Mouse (Mus musculus) C2C12 (cell line): ENCODE measurements at regions not wholly inside any gene's neighbourhood (a gene's known extent, or its start where the extent isn't known, plus 50 kb on each side); places are given as distances from the start of the nearest gene placed in this dataset.

Experiments
- CEBPB ChIP-seq: IDR thresholded peaks from one replicate; pipeline ENCODE4 v1.6.1; 2011; ENCODE audit warnings: low read depth, mild to moderate bottlenecking, control low read depth, moderate library complexity
- CTCF ChIP-seq: IDR thresholded peaks from one replicate; pipeline ENCODE4 v1.5.1; 2011; ENCODE audit not compliant: control insufficient read depth, insufficient read depth, insufficient read length
- FOSL1 ChIP-seq: IDR thresholded peaks from one replicate; pipeline ENCODE4 v1.8.0; 2011; ENCODE audit warnings: mild to moderate bottlenecking, low read length; ENCODE audit not compliant: poor library complexity, insufficient read depth, severe bottlenecking
- MAX ChIP-seq: IDR thresholded peaks from one replicate; pipeline ENCODE4 v1.6.1; 2011; ENCODE audit warnings: mild to moderate bottlenecking, control low read depth
- MYOD1 ChIP-seq: IDR thresholded peaks from one replicate; pipeline ENCODE4 v1.6.1; 2011; ENCODE audit warnings: low read depth; ENCODE audit not compliant: control insufficient read depth, insufficient read length
- MYOG ChIP-seq: IDR thresholded peaks from one replicate; pipeline ENCODE4 v1.6.1; 2011; ENCODE audit not compliant: control insufficient read depth, insufficient read length; ENCODE audit errors: extremely low read depth
- USF1 ChIP-seq: IDR thresholded peaks from one replicate; pipeline ENCODE4 v1.6.1; 2011; ENCODE audit warnings: low read depth, mild to moderate bottlenecking, control low read depth, moderate library complexity

GRCm38 (mm10) chr13:101954521-101954920, 186.5 kb upstream of the Pik3r1 start:
- TF ChIP-seq CTCF (no peak), MYOG (no peak), CEBPB (no peak), USF1 (no peak), MAX (no peak), FOSL1 (no peak), MYOD1 (no peak)
